Mouse (Mus musculus) stomach, embryonic 14.5 days (tissue): ENCODE data around the gene Gm20855. TPM values are rescaled to one million over a fixed set of nuclear protein-coding genes. Genes with fewer than 3 reads are reported as not detected.
"Not testable (repeated sequence)": the region's sequence is repeated elsewhere in the genome, so short reads cannot be mapped to it uniquely, and the experiment has no call there.

ENCODE experiments used
- ATAC-seq: fragments of 200-750 bp; cut with Nextera tagmentation; 2 replicates; pipeline ENCODE4 v1.8.0; 2017; ENCODE audit warnings: low read depth, moderate TSS enrichment; ENCODE audit not compliant: insufficient number of reproducible peaks, insufficient read depth, low FRiP score
- H3K27ac ChIP-seq: fragments of 300-500 bp; sonication (generic); 2 replicates; pipeline ENCODE4 v1.5.1; 2014; ENCODE audit warnings: mild to moderate bottlenecking, low read length, moderate library complexity, mixed read lengths
- H3K27me3 ChIP-seq: fragments of 300-500 bp; sonication (generic); 2 replicates; pipeline ENCODE4 v1.6.1; 2014; ENCODE audit warnings: low read length, control low read depth, mixed read lengths; ENCODE audit not compliant: control insufficient read depth, insufficient read depth
- H3K36me3 ChIP-seq: fragments of 300-500 bp; sonication (generic); 2 replicates; pipeline ENCODE4 v1.6.1; 2014; ENCODE audit warnings: mild to moderate bottlenecking, control low read depth, low read length, moderate library complexity, mixed read lengths; ENCODE audit not compliant: control insufficient read depth, insufficient read depth
- H3K4me1 ChIP-seq: fragments of 300-500 bp; sonication (generic); 2 replicates; pipeline ENCODE4 v1.6.1; 2014; ENCODE audit warnings: low read length, control low read depth, mixed read lengths; ENCODE audit not compliant: control insufficient read depth, insufficient read depth
- H3K4me2 ChIP-seq: fragments of 300-500 bp; sonication (generic); replicated peaks from 2 replicates; pipeline ENCODE4 v1.6.1; 2014; ENCODE audit warnings: low read depth, low read length, control low read depth
- H3K4me3 ChIP-seq: fragments of 300-500 bp; sonication (generic); 2 replicates; pipeline ENCODE4 v1.5.1; 2014; ENCODE audit warnings: low read depth, low read length, control low read depth
- H3K9ac ChIP-seq: fragments of 300-500 bp; sonication (generic); replicated peaks from 2 replicates; pipeline ENCODE4 v1.6.1; 2014; ENCODE audit warnings: low read depth, mild to moderate bottlenecking, control low read depth, low read length, moderate library complexity, mixed read lengths
- H3K9me3 ChIP-seq: fragments of 300-500 bp; sonication (generic); 2 replicates; pipeline ENCODE4 v1.6.1; 2016; ENCODE audit warnings: low read depth, low read length, control low read depth; ENCODE audit not compliant: control insufficient read depth
- WGBS: fragments of 180-500 bp; shearing (Covaris S2); extraction: QIAGEN DNeasy Blood & Tissue Kit; methylation state at CpG from one replicate; pipeline ENCODE4 v1.1.7; 2014; 5-methylcytosine and 5-hydroxymethylcytosine counted together
- polyA plus RNA-seq: library from polyadenylated mRNA; unstranded; fragments of >200 nt; fragmentation: Nextera tagmentation; extraction: Ambion mirVana; gene quantifications from 2 replicates; pipeline ENCODE4 v1.2.1, GENCODE M21; 2014

The Gm20855 gene
- not detected in 2 replicates for polyA plus RNA-seq

- not testable (repeated sequence) for H3K27ac ChIP-seq, ATAC-seq, H3K4me2 ChIP-seq, H3K36me3 ChIP-seq, H3K4me3 ChIP-seq, H3K4me1 ChIP-seq, H3K27me3 ChIP-seq, H3K9me3 ChIP-seq, H3K9ac ChIP-seq
- WGBS = no CpG with 5 or more reads among the region's 6 CpGs
Observed at GRCm38 (mm10) chrY:35131733-35132132, at the start of gene Gm20855. TSS of gene Gm20855 (minus strand) at chrY:35131833.
